Mouse (Mus musculus): Measurements from ENCODE around the gene Gpr61. TPM values are rescaled to one million over a fixed set of nuclear protein-coding genes. Genes with fewer than 3 reads are reported as not detected.

Gpr61 gene
- total and polyA plus RNA-seq, 2 experiments from 2014 or later: 7.8 to 12.8 TPM

- Histone ChIP-seq H3K9ac (replicated peaks; ENCODE audit: low read length, poor library complexity, severe bottlenecking) (peak within 1 kb of the TSS; percentile 70), H3K4me1 (ENCODE audit: insufficient read depth, low read length) (peaks cover 5% of the 10 kb centered on the region; the same call in 1 of the 2 replicates), H3K4me2 (ENCODE audit: low read depth, low read length, poor library complexity, severe bottlenecking) (peak within 1 kb of the TSS; percentile 76), H3K27me3 (ENCODE audit: insufficient read depth, low read length) (no peaks in the 10 kb centered on the region), H3K36me3 (ENCODE audit: insufficient read depth, low read length) (peaks cover 26% of the 10 kb centered on the region), H3K4me3 (ENCODE audit: low read depth, low read length) (peak within 1 kb of the TSS; percentile 56), H3K27ac (ENCODE audit: low read depth, low read length) (peak within 1 kb of the TSS; percentile 69), H3K9me3 (ENCODE audit: low read length) (no peaks in the 10 kb centered on the region)
- 3% methylated on average over 44 of the region's 44 CpGs for WGBS
- TF ChIP-seq CTCF (IDR thresholded peaks at IDR 0.05): peak; percentile 67
- DNase-seq (ENCODE audit: low spot score) (peak; percentile 80), ATAC-seq (ENCODE audit: low FRiP score) (peak; percentile 76)
Measured at GRCm38 (mm10) chr3:108200329-108201323, 45.9 kb upstream of the Gpr61 start, which contains the start of gene Cyb561d1. Gene Cyb561d1, minus strand, starts transcription at chr3:108201212.

- Histone ChIP-seq H3K9me3 (ENCODE audit: low read length) (no peaks in the 10 kb centered on the region), H3K9ac (replicated peaks; ENCODE audit: low read length, poor library complexity, severe bottlenecking) (no peak overlapping the region), H3K27ac (ENCODE audit: low read depth, low read length) (no peak overlapping the region), H3K4me1 (ENCODE audit: insufficient read depth, low read length) (peaks cover 5% of the 10 kb centered on the region; the same call in 1 of the 2 replicates), H3K27me3 (ENCODE audit: insufficient read depth, low read length) (no peaks in the 10 kb centered on the region), H3K36me3 (ENCODE audit: insufficient read depth, low read length) (peaks cover 12% of the 10 kb centered on the region), H3K4me3 (ENCODE audit: low read depth, low read length) (no peak overlapping the region), H3K4me2 (ENCODE audit: low read depth, low read length, poor library complexity, severe bottlenecking) (no peak overlapping the region)
- no peak for TF ChIP-seq CTCF (IDR thresholded peaks at IDR 0.05)
- DNase-seq (ENCODE audit: low spot score) (no peak), ATAC-seq (ENCODE audit: low FRiP score) (no peak)
- 95% methylated on average over 6 of the region's 6 CpGs for WGBS
Measured at GRCm38 (mm10) chr3:108199231-108199630, 44.5 kb upstream of the Gpr61 start.

- H3K4me2 ChIP-seq (ENCODE audit: low read depth, low read length, poor library complexity, severe bottlenecking): 0 out of 2 replicates have a peak overlapping the region, but pooled peaks have one; percentile 0
- no peak overlapping the region for H3K9ac ChIP-seq (replicated peaks; ENCODE audit: low read length, poor library complexity, severe bottlenecking)
- TF ChIP-seq CTCF (IDR thresholded peaks at IDR 0.05): no peak
- DNase-seq (ENCODE audit: low spot score): peak; percentile 72
- no peaks in the 10 kb centered on the region for H3K9me3 ChIP-seq (ENCODE audit: low read length)
- H3K36me3 ChIP-seq (ENCODE audit: insufficient read depth, low read length): no peaks in the 10 kb centered on the region
- peaks cover 5% of the 10 kb centered on the region; the same call in 1 of the 2 replicates for H3K4me1 ChIP-seq (ENCODE audit: insufficient read depth, low read length)
- 0 out of 2 replicates have a peak, but pooled peaks have one; percentile 13 for ATAC-seq (ENCODE audit: low FRiP score)
- H3K27ac ChIP-seq (ENCODE audit: low read depth, low read length): no peak overlapping the region
- H3K27me3 ChIP-seq (ENCODE audit: insufficient read depth, low read length): no peaks in the 10 kb centered on the region
- 18% methylated on average over 14 of the region's 14 CpGs for WGBS
- no peak overlapping the region for H3K4me3 ChIP-seq (ENCODE audit: low read depth, low read length)
Measured at GRCm38 (mm10) chr3:108197066-108197497, 42.4 kb upstream of the Gpr61 start.

GRCm38 (mm10) chr3:108195941-108196590 is 41.4 kb upstream of the Gpr61 start:
- 0 out of 2 replicates have a peak, but pooled peaks cover 4% of the 10 kb centered on the region for H3K36me3 ChIP-seq (ENCODE audit: insufficient read depth, low read length)
- H3K4me2 ChIP-seq (ENCODE audit: low read depth, low read length, poor library complexity, severe bottlenecking): no peak overlapping the region
- H3K9me3 ChIP-seq (ENCODE audit: low read length): no peaks in the 10 kb centered on the region
- peak; percentile 57 for DNase-seq (ENCODE audit: low spot score)
- no peaks in the 10 kb centered on the region for H3K27me3 ChIP-seq (ENCODE audit: insufficient read depth, low read length)
- peaks cover 5% of the 10 kb centered on the region; the same call in 1 of the 2 replicates for H3K4me1 ChIP-seq (ENCODE audit: insufficient read depth, low read length)
- TF ChIP-seq CTCF (IDR thresholded peaks at IDR 0.05): no peak
- no peak for ATAC-seq (ENCODE audit: low FRiP score)
- H3K27ac ChIP-seq (ENCODE audit: low read depth, low read length): peak overlapping the region; percentile 32; the same call in 1 of the 2 replicates
- no peak overlapping the region for H3K9ac ChIP-seq (replicated peaks; ENCODE audit: low read length, poor library complexity, severe bottlenecking)
- H3K4me3 ChIP-seq (ENCODE audit: low read depth, low read length): no peak overlapping the region
- WGBS: 63% methylated on average over 7 of the region's 7 CpGs

GRCm38 (mm10) chr3:108195287-108195686 is 40.6 kb upstream of the Gpr61 start:
- no peak overlapping the region for H3K27ac ChIP-seq (ENCODE audit: low read depth, low read length)
- ATAC-seq (ENCODE audit: low FRiP score) (no peak), DNase-seq (ENCODE audit: low spot score) (no peak)
- peaks cover 5% of the 10 kb centered on the region; the same call in 1 of the 2 replicates for H3K4me1 ChIP-seq (ENCODE audit: insufficient read depth, low read length)
- no peak for TF ChIP-seq CTCF (IDR thresholded peaks at IDR 0.05)
- H3K9me3 ChIP-seq (ENCODE audit: low read length): no peaks in the 10 kb centered on the region
- no peaks in the 10 kb centered on the region for H3K27me3 ChIP-seq (ENCODE audit: insufficient read depth, low read length)
- H3K4me3 ChIP-seq (ENCODE audit: low read depth, low read length): no peak overlapping the region
- no peak overlapping the region for H3K9ac ChIP-seq (replicated peaks; ENCODE audit: low read length, poor library complexity, severe bottlenecking)
- H3K4me2 ChIP-seq (ENCODE audit: low read depth, low read length, poor library complexity, severe bottlenecking): no peak overlapping the region
- WGBS: 83% methylated on average over 4 of the region's 4 CpGs
- H3K36me3 ChIP-seq (ENCODE audit: insufficient read depth, low read length): peaks cover 10% of the 10 kb centered on the region; the same call in 1 of the 2 replicates
